Mouse (Mus musculus) intestine, embryonic 16.5 days (tissue): Measurements from ENCODE around the gene Papss2. TPM values are rescaled to one million over a fixed set of nuclear protein-coding genes. Genes with fewer than 3 reads are reported as not detected.

Experiments used
- ATAC-seq: fragments of 200-750 bp; cut with Nextera tagmentation; 2 replicates; pipeline ENCODE4 v1.8.0; 2017; ENCODE audit warnings: moderate TSS enrichment, moderate library complexity
- H3K27ac ChIP-seq: fragments of 300-500 bp; sonication (generic); 2 replicates; pipeline ENCODE4 v1.5.1; 2014; ENCODE audit warnings: mild to moderate bottlenecking, low read length
- H3K27me3 ChIP-seq: fragments of 300-500 bp; sonication (generic); replicated peaks from 2 replicates; pipeline ENCODE4 v1.6.1; 2014; ENCODE audit warnings: low read length, control low read depth, mixed read lengths; ENCODE audit not compliant: control insufficient read depth, insufficient read depth
- H3K36me3 ChIP-seq: fragments of 300-500 bp; sonication (generic); 2 replicates; pipeline ENCODE4 v1.6.1; 2014; ENCODE audit warnings: low read length, control low read depth; ENCODE audit not compliant: control insufficient read depth, insufficient read depth
- H3K4me1 ChIP-seq: fragments of 300-500 bp; sonication (generic); 2 replicates; pipeline ENCODE4 v1.6.1; 2014; ENCODE audit warnings: low read length, control low read depth, mixed read lengths; ENCODE audit not compliant: control insufficient read depth, insufficient read depth
- H3K4me2 ChIP-seq: fragments of 300-500 bp; sonication (generic); 2 replicates; pipeline ENCODE4 v1.6.1; 2014; ENCODE audit warnings: low read depth, low read length, control low read depth
- H3K4me3 ChIP-seq: fragments of 300-500 bp; sonication (generic); 2 replicates; pipeline ENCODE4 v1.5.1; 2014; ENCODE audit warnings: mild to moderate bottlenecking, low read length
- H3K9ac ChIP-seq: fragments of 300-500 bp; sonication (generic); 2 replicates; pipeline ENCODE4 v1.6.1; 2014; ENCODE audit warnings: low read depth, low read length
- H3K9me3 ChIP-seq: fragments of 300-500 bp; sonication (generic); 2 replicates; pipeline ENCODE4 v1.6.1; 2016; ENCODE audit warnings: low read length, control low read depth; ENCODE audit not compliant: control insufficient read depth
- WGBS: fragments of 180-500 bp; shearing (Covaris S2); extraction: QIAGEN DNeasy Blood & Tissue Kit; methylation state at CpG from one replicate; pipeline ENCODE4 v1.1.7; 2014; 5-methylcytosine and 5-hydroxymethylcytosine counted together
- polyA plus RNA-seq: library from polyadenylated mRNA; unstranded; fragments of >200 nt; fragmentation: Nextera tagmentation; extraction: Ambion mirVana; gene quantifications from 2 replicates; pipeline ENCODE4 v1.2.1, GENCODE M21; 2015

Papss2 gene
- polyA plus RNA-seq, 1 experiment from 2014 or later, result 11.0 TPM

DNA sequence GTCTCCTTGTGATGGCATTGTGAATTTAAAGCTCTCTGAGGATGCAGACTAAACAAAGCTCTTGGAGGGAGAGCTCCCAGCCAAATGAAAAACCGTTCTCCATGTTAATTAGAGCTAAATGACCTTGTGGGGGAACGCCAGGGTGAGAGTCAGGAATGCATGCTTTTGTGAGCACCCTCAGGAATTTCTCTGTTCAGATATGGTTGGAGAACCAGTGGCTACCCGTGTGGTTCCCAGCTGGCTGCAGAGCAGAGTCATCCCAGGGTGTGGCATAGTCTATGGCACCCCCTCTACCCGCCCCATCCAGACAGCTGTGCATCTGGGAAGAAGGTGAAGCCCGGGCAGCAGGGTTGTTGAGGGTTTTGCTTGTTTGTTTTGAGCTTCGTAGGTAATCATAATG, 7.9 kb upstream of the Papss2 start:
- Histone ChIP-seq H3K36me3 (no peaks in the 10 kb centered on the region), H3K4me1 (0 out of 2 replicates have a peak, but pooled peaks cover 3% of the 10 kb centered on the region), H3K4me3 (no peak overlapping the region), H3K9me3 (no peaks in the 10 kb centered on the region), H3K9ac (no peak overlapping the region), H3K27ac (no peak overlapping the region), H3K4me2 (no peak overlapping the region), H3K27me3 (no peaks in the 10 kb centered on the region)
- ATAC-seq, result no peak
- 40% methylated on average over 6 of the region's 6 CpGs for WGBS

DNA sequence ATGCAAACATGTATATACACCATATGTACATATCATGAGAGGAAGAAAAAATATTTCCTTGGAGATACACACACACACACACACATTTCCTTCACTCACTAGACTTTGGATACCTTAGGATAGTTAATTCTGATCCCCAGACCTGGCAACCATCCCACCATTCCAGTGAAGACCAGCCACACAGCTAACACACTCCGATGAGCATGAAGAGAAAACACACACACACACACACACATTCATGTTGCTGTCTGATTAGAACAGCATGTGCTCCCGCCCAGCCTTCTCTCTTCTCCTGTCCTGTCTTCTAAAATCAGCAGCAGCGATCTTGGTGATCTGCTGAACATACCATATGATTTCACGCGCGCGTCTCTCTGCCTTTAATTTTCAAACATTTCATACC, 2.8 kb upstream of the Papss2 start:
- H3K9ac ChIP-seq, result no peak overlapping the region
- 93% methylated on average over 7 of the region's 7 CpGs for WGBS
- ATAC-seq, result no peak

GRCm38 (mm10) chr19:32593870-32594269, 1.7 kb upstream of the Papss2 start:
- Histone ChIP-seq H3K36me3 (no peaks in the 10 kb centered on the region), H3K4me1 (no peaks in the 10 kb centered on the region), H3K9me3 (no peaks in the 10 kb centered on the region), H3K27me3 (0 out of 2 replicates have a peak, but pooled peaks cover 2% of the 10 kb centered on the region), H3K9ac (no peak overlapping the region), H3K4me2 (no peak overlapping the region), H3K27ac (no peak overlapping the region), H3K4me3 (no peak overlapping the region)
- ATAC-seq, result no peak
- WGBS, result 75% methylated on average over 5 of the region's 5 CpGs

More for the DNA sequence above, 2.8 kb upstream of the Papss2 start:
- Histone ChIP-seq H3K4me1 (0 out of 2 replicates have a peak, but pooled peaks cover 2% of the 10 kb centered on the region), H3K4me2 (no peak overlapping the region), H3K27ac (no peak overlapping the region), H3K4me3 (no peak overlapping the region), H3K9me3 (no peaks in the 10 kb centered on the region), H3K27me3 (0 out of 2 replicates have a peak, but pooled peaks cover 2% of the 10 kb centered on the region), H3K36me3 (no peaks in the 10 kb centered on the region)

DNA sequence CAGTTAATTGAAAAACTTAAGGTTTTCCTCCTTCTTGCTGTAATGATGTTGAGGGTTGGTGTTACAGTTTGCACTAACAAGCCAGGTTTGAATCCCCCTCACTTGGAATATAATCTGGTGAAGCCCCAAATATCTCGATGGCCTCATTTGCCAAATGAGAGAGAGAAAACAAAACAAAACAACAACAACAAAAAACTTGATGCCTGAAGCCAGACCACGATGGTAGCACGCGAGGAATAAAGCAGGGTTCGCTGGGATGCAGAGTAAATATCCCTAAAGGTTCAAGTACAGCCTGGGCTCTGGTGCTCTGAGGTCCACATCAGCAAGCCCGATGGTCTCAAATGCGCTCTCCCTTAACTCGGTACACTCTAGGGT, 472 bp upstream of the Papss2 start:
- no peaks in the 10 kb centered on the region for H3K9me3 ChIP-seq
- H3K4me2 ChIP-seq, result peak overlapping the region; percentile 86

DNA sequence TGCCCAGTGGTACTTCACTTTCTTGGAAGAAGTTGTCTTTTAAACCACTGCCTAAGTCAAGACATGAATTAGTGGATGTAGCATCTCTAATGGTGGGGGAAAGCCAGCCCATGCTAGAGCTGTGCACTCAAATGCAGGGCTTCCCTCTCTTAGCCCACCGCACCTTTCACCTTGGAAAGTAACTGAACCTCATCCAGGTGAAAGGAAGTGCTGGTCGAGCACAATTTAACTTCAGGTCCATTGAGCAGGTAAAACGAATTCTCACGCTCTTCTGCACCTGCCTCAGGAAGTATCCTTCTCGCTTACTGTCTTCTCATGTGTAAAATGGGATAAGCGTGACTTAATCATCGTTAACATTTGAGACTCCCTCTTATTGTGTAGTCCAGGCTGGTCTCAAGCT, 3.4 kb downstream of the Papss2 start:
- no peak overlapping the region for H3K9ac ChIP-seq
- H3K27me3 ChIP-seq, result 0 out of 2 replicates have a peak, but pooled peaks cover 2% of the 10 kb centered on the region
- no peak overlapping the region for H3K4me2 ChIP-seq
- no peaks in the 10 kb centered on the region for H3K9me3 ChIP-seq
- ATAC-seq, result no peak
- WGBS, result 79% methylated on average over 7 of the region's 7 CpGs
- no peak overlapping the region for H3K4me3 ChIP-seq
- H3K27ac ChIP-seq, result no peak overlapping the region
- no peaks in the 10 kb centered on the region for H3K36me3 ChIP-seq
- H3K4me1 ChIP-seq, result peaks cover 3% of the 10 kb centered on the region; the same call in 1 of the 2 replicates

More for the DNA sequence above, 472 bp upstream of the Papss2 start:
- 0 out of 2 replicates have a peak, but pooled peaks cover 2% of the 10 kb centered on the region for H3K27me3 ChIP-seq
- no peak overlapping the region for H3K27ac ChIP-seq
- H3K4me3 ChIP-seq, result peak overlapping the region; percentile 75
- H3K36me3 ChIP-seq, result no peaks in the 10 kb centered on the region
- peak overlapping the region; percentile 83 for H3K9ac ChIP-seq
- ATAC-seq, result no peak
- H3K4me1 ChIP-seq, result peaks cover 3% of the 10 kb centered on the region; the same call in 1 of the 2 replicates
- 23% methylated on average over 8 of the region's 8 CpGs for WGBS

DNA sequence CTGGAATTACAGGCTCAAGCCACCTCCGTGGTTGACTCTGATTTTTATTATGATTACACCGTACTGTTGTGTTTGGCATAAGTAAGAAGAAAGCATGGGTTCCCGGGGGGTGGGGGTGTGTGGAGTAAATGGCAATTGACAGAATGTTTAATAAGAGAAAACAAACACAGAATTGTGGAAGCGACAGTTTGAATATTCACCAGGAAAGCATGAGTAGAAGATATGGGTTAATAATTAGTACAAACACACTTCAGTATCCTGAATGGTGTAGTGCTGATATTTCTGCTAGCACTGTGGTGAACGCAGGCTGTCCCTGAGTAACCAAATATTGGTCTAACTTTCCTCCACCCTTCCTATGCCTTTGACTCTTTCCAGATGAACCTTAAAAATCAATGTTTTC, 3.8 kb downstream of the Papss2 start:
- H3K9me3 ChIP-seq, result no peaks in the 10 kb centered on the region
- no peak overlapping the region for H3K4me2 ChIP-seq
- H3K9ac ChIP-seq, result no peak overlapping the region
- WGBS, result 46% methylated on average over 5 of the region's 5 CpGs
- no peak overlapping the region for H3K27ac ChIP-seq
- no peak for ATAC-seq
- 0 out of 2 replicates have a peak, but pooled peaks cover 2% of the 10 kb centered on the region for H3K27me3 ChIP-seq
- H3K36me3 ChIP-seq, result no peaks in the 10 kb centered on the region
- H3K4me3 ChIP-seq, result no peak overlapping the region
- peaks cover 3% of the 10 kb centered on the region; the same call in 1 of the 2 replicates for H3K4me1 ChIP-seq

- Histone ChIP-seq H3K36me3 (no peaks in the 10 kb centered on the region), H3K4me2 (no peak overlapping the region), H3K27me3 (no peaks in the 10 kb centered on the region), H3K27ac (peak overlapping the region; percentile 76), H3K4me3 (no peak overlapping the region), H3K4me1 (peaks cover 3% of the 10 kb centered on the region; the same call in 1 of the 2 replicates), H3K9ac (no peak overlapping the region), H3K9me3 (no peaks in the 10 kb centered on the region)
- WGBS, result 54% methylated on average over 6 of the region's 6 CpGs
- ATAC-seq, result peak; percentile 87
These were observed 5.6 kb downstream of the Papss2 start for GRCm38 (mm10) chr19:32601033-32601770.

- no peak overlapping the region for H3K9ac ChIP-seq
- no peaks in the 10 kb centered on the region for H3K36me3 ChIP-seq
- ATAC-seq, result peak; percentile 61
- no peak overlapping the region for H3K27ac ChIP-seq
- WGBS, result 87% methylated on average over 1 of the region's 1 CpGs
- no peak overlapping the region for H3K4me3 ChIP-seq
- no peak overlapping the region for H3K4me2 ChIP-seq
- no peaks in the 10 kb centered on the region for H3K27me3 ChIP-seq
- peaks cover 3% of the 10 kb centered on the region; the same call in 1 of the 2 replicates for H3K4me1 ChIP-seq
- no peaks in the 10 kb centered on the region for H3K9me3 ChIP-seq
These were observed 7.9 kb downstream of the Papss2 start for GRCm38 (mm10) chr19:32603466-32603865.

- Histone ChIP-seq H3K9ac (no peak overlapping the region), H3K4me3 (no peak overlapping the region), H3K4me1 (peaks cover 3% of the 10 kb centered on the region; the same call in 1 of the 2 replicates), H3K27me3 (no peaks in the 10 kb centered on the region), H3K9me3 (no peaks in the 10 kb centered on the region), H3K27ac (no peak overlapping the region), H3K4me2 (no peak overlapping the region), H3K36me3 (no peaks in the 10 kb centered on the region)
- no peak for ATAC-seq
- WGBS, result 77% methylated on average over 8 of the region's 8 CpGs
These were observed 8.5 kb downstream of the Papss2 start for GRCm38 (mm10) chr19:32604127-32604526.
